Mouse (Mus musculus) midbrain, embryonic 16.5 days (tissue): ENCODE data around the gene Acox3. TPM values are rescaled to one million over a fixed set of nuclear protein-coding genes. Genes with fewer than 3 reads are reported as not detected.

Experiments used
- ATAC-seq: fragments of 200-750 bp; cut with Nextera tagmentation; 2 replicates; pipeline ENCODE4 v1.8.0; 2017; ENCODE audit warnings: moderate TSS enrichment
- H3K27ac ChIP-seq: fragments of 300-500 bp; sonication (generic); 2 replicates; pipeline ENCODE4 v1.5.1; 2014; ENCODE audit warnings: mild to moderate bottlenecking, low read length, mixed read lengths
- H3K27me3 ChIP-seq: fragments of 300-500 bp; sonication (generic); 2 replicates; pipeline ENCODE4 v1.6.1; 2014; ENCODE audit warnings: low read depth, low read length, mixed read lengths; ENCODE audit not compliant: control insufficient read depth, insufficient read depth
- H3K36me3 ChIP-seq: fragments of 300-500 bp; sonication (generic); 2 replicates; pipeline ENCODE4 v1.6.1; 2014; ENCODE audit warnings: mild to moderate bottlenecking, low read length, moderate library complexity, mixed read lengths; ENCODE audit not compliant: control insufficient read depth, insufficient read depth
- H3K4me1 ChIP-seq: fragments of 300-500 bp; sonication (generic); 2 replicates; pipeline ENCODE4 v1.6.1; 2014; ENCODE audit warnings: mild to moderate bottlenecking, low read length, mixed read lengths; ENCODE audit not compliant: control insufficient read depth, insufficient read depth
- H3K4me2 ChIP-seq: fragments of 300-500 bp; sonication (generic); 2 replicates; pipeline ENCODE4 v1.6.1; 2014; ENCODE audit warnings: mild to moderate bottlenecking, low read length, mixed read lengths
- H3K4me3 ChIP-seq: fragments of 300-500 bp; sonication (generic); 2 replicates; pipeline ENCODE4 v1.5.1; 2014; ENCODE audit warnings: low read depth, mild to moderate bottlenecking, low read length, moderate library complexity, mixed read lengths
- H3K9ac ChIP-seq: fragments of 300-500 bp; sonication (generic); 2 replicates; pipeline ENCODE4 v1.6.1; 2014; ENCODE audit warnings: low read depth, low read length, mixed read lengths
- H3K9me3 ChIP-seq: fragments of 300-500 bp; sonication (generic); replicated peaks from 2 replicates; pipeline ENCODE4 v1.6.1; 2014; ENCODE audit warnings: mild to moderate bottlenecking, low read length, mixed read lengths; ENCODE audit not compliant: control insufficient read depth, poor library complexity, severe bottlenecking
- WGBS: fragments of 180-500 bp; shearing (Covaris S2); extraction: QIAGEN DNeasy Blood & Tissue Kit; methylation state at CpG from one replicate; pipeline ENCODE4 v1.1.7; 2014; 5-methylcytosine and 5-hydroxymethylcytosine counted together
- polyA plus RNA-seq: library from polyadenylated mRNA; unstranded; fragments of >200 nt; fragmentation: Nextera tagmentation; extraction: Ambion mirVana; gene quantifications from 2 replicates; pipeline ENCODE4 v1.2.1, GENCODE M21; 2015

The Acox3 gene
- polyA plus RNA-seq, 1 experiment from 2014 or later = 14.2 TPM

DNA sequence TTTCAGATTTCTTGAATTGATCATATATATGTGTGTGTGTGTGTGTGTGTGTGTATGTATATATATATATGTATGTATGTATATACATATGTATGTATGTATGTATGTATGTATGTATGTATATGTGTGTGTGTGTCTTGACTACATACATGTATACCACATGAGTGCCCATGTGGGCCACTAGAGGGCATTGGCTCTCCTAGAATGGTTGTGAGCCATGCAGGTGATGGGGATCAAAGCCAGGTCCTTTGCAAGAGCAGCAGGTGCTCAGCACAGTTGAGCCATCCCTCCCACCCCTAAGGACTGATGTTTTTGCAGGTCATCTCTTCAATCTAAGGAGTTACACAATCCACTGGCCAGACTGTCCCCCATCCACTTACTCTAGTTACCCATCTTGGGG is 46.5 kb downstream of the Acox3 start:
- no peak overlapping the region for H3K4me3 ChIP-seq
- no peaks in the 10 kb centered on the region for H3K9me3 ChIP-seq
- no peak overlapping the region for H3K4me2 ChIP-seq

DNA sequence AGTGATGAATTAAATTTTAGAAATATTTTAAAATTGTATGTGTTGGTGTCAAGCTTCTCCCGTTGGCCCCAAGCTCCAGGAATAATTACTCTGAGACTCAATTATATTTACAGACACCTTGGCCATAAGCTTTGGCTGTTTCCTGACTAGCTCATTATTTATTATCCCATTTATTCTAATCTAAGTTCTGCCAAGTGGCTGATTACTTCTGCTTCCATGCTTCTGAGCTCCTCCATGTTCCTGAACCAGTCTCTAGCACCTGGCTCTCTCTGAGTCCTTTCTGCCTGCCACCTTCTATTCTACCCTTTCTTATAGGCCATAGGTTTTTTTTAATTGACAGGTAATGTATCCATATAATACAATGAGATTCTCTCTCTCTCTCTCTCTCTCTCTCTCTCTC is 47.9 kb downstream of the Acox3 start:
- H3K4me3 ChIP-seq = no peak overlapping the region
- no peak overlapping the region for H3K9ac ChIP-seq
- no peak for ATAC-seq
- no peak overlapping the region for H3K4me2 ChIP-seq
- H3K27me3 ChIP-seq = no peaks in the 10 kb centered on the region
- H3K9me3 ChIP-seq = no peaks in the 10 kb centered on the region
- no peak overlapping the region for H3K27ac ChIP-seq
- H3K4me1 ChIP-seq = no peaks in the 10 kb centered on the region
- 91% methylated on average over 1 of the region's 1 CpGs for WGBS
- no peaks in the 10 kb centered on the region for H3K36me3 ChIP-seq

More for the DNA sequence above, 46.5 kb downstream of the Acox3 start:
- no peak for ATAC-seq
- H3K9ac ChIP-seq = no peak overlapping the region
- H3K36me3 ChIP-seq = no peaks in the 10 kb centered on the region
- no peak overlapping the region for H3K27ac ChIP-seq
- no peaks in the 10 kb centered on the region for H3K4me1 ChIP-seq
- no peaks in the 10 kb centered on the region for H3K27me3 ChIP-seq

DNA sequence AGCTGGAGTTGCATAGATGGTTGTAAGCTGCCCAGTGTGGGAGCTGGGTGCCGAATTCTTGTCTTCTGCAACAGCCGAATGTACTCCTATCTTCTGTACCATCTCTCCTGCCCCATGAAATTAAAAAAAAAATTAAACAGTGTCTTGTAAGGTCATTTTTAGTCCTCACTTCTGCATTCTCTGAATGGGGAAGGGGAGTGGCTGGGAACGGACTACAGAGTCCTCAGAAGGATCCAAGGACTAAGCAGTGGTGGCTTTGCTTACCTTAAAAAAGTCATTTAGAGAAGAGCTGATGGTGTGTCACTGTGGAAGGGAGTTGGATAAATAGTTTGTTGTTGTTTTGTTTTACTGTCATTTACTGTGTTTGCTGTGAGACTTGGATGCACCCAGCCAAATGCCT is 48.4 kb downstream of the Acox3 start:
- Histone ChIP-seq H3K4me2 (no peak overlapping the region), H3K9me3 (no peaks in the 10 kb centered on the region), H3K36me3 (no peaks in the 10 kb centered on the region), H3K27me3 (no peaks in the 10 kb centered on the region), H3K4me1 (no peaks in the 10 kb centered on the region), H3K4me3 (no peak overlapping the region), H3K27ac (no peak overlapping the region), H3K9ac (no peak overlapping the region)
- 87% methylated on average over 3 of the region's 3 CpGs for WGBS
- ATAC-seq = no peak

DNA sequence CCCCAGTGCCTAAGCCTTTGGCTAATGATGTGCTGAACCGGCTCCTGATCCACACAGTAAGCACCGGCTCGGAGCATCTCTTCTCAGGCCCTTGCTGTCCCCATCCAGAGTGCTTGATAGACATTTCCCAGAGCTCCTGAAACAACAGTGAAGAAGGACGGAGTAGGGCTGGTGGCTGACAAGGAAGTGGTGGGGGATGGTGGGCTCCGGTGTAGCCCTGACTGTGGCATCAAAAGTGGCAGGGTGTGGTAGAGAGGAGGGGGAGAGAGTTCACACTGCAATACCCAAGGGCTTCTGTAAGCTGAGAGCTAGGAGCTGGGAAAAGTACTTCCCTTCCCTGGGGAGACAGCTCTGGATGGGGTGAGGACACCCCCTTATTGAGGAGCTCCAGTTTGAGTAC is 48.9 kb downstream of the Acox3 start:
- Histone ChIP-seq H3K9me3 (no peaks in the 10 kb centered on the region), H3K4me1 (no peaks in the 10 kb centered on the region), H3K4me2 (no peak overlapping the region), H3K27ac (no peak overlapping the region), H3K9ac (no peak overlapping the region), H3K36me3 (no peaks in the 10 kb centered on the region), H3K4me3 (no peak overlapping the region), H3K27me3 (no peaks in the 10 kb centered on the region)
- 83% methylated on average over 5 of the region's 5 CpGs for WGBS
- ATAC-seq = no peak

DNA sequence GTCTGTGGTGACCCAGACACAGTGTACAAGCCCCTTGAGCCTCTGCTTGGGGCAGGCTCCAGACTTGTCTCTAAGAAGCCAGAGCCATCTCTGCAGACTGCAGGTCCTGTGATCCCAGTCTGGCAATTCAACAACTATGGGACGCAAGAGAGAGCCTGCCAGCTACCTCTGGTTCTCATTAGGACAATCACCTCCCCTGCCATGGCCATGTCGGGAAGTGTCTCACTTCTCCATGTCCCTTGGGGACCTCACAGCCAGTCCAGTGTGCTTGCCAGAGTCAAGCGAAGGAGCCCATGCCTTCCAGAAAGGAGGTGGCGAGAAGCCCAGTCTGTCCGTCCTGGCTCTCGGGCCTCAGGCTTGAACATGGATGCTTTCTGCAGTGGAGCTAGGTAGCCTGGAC is 50.0 kb downstream of the Acox3 start:
- Histone ChIP-seq H3K9me3 (no peaks in the 10 kb centered on the region), H3K9ac (no peak overlapping the region), H3K4me3 (no peak overlapping the region), H3K27ac (no peak overlapping the region), H3K4me2 (no peak overlapping the region), H3K36me3 (no peaks in the 10 kb centered on the region), H3K4me1 (no peaks in the 10 kb centered on the region), H3K27me3 (no peaks in the 10 kb centered on the region)
- 92% methylated on average over 6 of the region's 6 CpGs for WGBS
- ATAC-seq = no peak

DNA sequence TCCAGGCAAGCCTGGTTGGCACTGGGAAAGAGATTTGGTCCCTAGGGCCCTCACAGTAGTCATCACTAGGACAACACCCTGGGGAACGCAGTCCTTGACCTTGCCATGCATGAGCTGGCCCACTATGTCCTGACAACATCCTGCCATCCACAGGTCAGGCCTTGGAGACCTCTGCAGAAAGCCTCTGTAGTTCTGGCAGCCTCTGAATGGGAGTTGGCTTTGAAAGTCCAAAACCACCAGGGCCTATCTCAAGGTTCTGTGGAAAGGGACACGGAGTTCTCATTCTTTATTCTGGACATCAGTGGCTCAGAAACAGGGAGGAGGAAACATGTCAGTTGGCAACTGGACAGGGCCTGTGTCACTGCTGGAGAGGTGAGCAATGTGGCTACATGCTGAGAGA is 53.2 kb downstream of the Acox3 start:
- Histone ChIP-seq H3K4me1 (no peaks in the 10 kb centered on the region), H3K9ac (no peak overlapping the region), H3K36me3 (no peaks in the 10 kb centered on the region), H3K9me3 (no peaks in the 10 kb centered on the region), H3K27ac (no peak overlapping the region), H3K27me3 (no peaks in the 10 kb centered on the region), H3K4me2 (no peak overlapping the region), H3K4me3 (no peak overlapping the region)
- WGBS = 91% methylated on average over 2 of the region's 2 CpGs
- no peak for ATAC-seq

DNA sequence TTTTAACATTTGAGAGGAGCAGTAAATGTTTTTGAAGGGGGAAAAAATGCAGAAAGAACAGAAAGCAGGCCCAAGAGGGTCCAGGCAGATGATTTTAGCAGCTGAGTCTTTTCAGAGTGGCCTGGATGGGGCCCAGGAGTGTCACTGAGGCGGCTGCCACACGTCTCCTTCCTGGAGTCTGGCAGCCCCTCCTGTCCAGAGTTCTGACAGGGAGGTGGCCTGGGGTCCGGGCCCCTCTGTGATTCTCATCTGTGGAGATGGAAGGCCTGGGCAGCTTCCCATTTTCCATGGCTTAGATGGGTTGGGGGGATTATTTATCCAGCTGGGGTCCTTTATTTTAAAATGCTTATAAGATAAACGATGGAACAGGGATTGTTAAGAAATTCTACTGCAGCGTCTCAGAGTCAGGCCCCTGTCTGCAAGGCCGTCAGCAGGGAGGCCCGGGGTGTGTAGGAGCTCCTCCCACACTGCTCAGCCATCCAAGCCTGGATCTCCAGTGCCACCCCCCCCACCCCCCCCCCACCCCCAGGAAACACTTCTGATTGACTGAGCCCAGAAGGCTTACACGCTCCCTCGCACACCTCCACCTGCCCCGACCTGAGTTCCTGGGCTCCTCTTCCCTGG is 59.2 kb downstream of the Acox3 start:
- no peaks in the 10 kb centered on the region for H3K27me3 ChIP-seq
- no peak overlapping the region for H3K9ac ChIP-seq
- H3K9me3 ChIP-seq = no peaks in the 10 kb centered on the region
- WGBS = 64% methylated on average over 10 of the region's 10 CpGs
- H3K4me2 ChIP-seq = no peak overlapping the region
- no peak for ATAC-seq
- no peak overlapping the region for H3K27ac ChIP-seq
- H3K36me3 ChIP-seq = no peaks in the 10 kb centered on the region
- H3K4me1 ChIP-seq = no peaks in the 10 kb centered on the region
- no peak overlapping the region for H3K4me3 ChIP-seq

DNA sequence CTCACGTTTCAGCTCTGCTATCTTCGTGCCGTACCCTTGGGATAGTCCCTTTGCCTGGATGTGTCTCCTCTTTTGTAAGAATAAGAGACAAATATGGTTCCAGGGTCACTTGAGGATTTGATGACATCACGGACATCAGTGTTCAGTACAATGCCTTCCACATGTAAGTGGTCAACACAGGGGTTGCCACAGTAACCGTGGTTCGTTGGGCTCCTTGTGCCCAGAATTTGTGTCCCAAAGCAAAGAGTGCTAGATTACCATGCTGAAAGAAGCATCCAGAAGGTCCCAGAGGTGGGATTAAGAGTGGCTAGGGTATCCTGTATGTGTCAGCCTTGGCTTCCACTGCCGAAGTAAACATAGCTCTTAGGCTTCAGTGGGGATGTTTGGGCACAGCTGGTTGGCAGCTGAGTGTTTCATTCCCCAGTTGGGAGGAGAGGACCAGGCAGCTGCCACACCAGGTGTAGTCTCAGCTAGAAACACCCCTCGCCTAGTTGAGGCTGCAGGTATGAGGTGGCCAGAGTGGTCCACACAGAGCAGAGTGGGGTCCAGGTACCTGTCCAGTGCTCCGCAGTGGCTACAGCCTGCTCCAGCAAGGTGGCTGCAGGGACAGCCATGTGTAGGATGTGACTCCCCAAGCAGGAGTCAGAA is 60.7 kb downstream of the Acox3 start:
- 87% methylated on average over 9 of the region's 9 CpGs for WGBS
- H3K27me3 ChIP-seq = no peaks in the 10 kb centered on the region
- no peak overlapping the region for H3K4me2 ChIP-seq
- H3K27ac ChIP-seq = no peak overlapping the region
- H3K9ac ChIP-seq = no peak overlapping the region
- no peaks in the 10 kb centered on the region for H3K4me1 ChIP-seq
- no peaks in the 10 kb centered on the region for H3K9me3 ChIP-seq
- no peak overlapping the region for H3K4me3 ChIP-seq
- no peaks in the 10 kb centered on the region for H3K36me3 ChIP-seq
- ATAC-seq = no peak

DNA sequence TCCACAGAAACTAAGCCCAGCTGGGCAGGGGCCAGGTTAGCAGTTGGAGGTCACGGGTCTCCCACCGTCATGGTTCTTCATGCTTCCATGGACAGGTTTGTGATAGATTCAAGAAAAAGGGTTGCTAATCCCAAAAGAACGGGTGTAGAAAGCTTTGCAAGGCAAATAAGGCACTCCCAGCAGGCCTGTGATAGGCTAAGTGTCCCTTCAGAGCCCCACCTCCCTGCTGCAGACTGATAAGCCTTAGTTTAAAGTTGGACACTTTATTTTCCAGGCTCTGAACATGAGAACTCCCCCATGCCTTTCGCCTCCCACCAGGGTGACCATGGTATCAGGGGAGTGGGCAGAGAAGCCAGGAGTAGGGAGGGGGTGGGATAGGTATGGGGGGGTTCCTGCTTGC is 61.2 kb downstream of the Acox3 start:
- Histone ChIP-seq H3K4me2 (no peak overlapping the region), H3K9ac (no peak overlapping the region), H3K4me3 (no peak overlapping the region), H3K36me3 (no peaks in the 10 kb centered on the region), H3K4me1 (no peaks in the 10 kb centered on the region), H3K27me3 (no peaks in the 10 kb centered on the region), H3K9me3 (no peaks in the 10 kb centered on the region), H3K27ac (no peak overlapping the region)
- no peak for ATAC-seq
- 49% methylated on average over 4 of the region's 4 CpGs for WGBS
